Mouse (Mus musculus) liver, embryonic 14.5 days (tissue): ENCODE data around the gene Clcnkb. TPM values are rescaled to one million over a fixed set of nuclear protein-coding genes. Genes with fewer than 3 reads are reported as not detected.

Source experiments
- ATAC-seq: fragments of 200-750 bp; cut with Nextera tagmentation; 2 replicates; pipeline ENCODE4 v1.8.0; 2017; ENCODE audit warnings: moderate number of reproducible peaks, mild to moderate bottlenecking, moderate library complexity; ENCODE audit not compliant: insufficient read depth
- DNase-seq, 3 experiments: peaks; one replicate each; pipeline ENCODE4 v3.0.0-alpha.2; 2012 to 2013; ENCODE audit warnings: low read depth in 3 of 3, low spot score in 3 of 3
- H3K27ac ChIP-seq: fragments of 300-500 bp; sonication (generic); 2 replicates; pipeline ENCODE4 v1.5.1; 2014; ENCODE audit warnings: moderate library complexity, mild to moderate bottlenecking, control low read depth, inconsistent platforms
- H3K27me3 ChIP-seq: fragments of 300-500 bp; sonication (generic); 2 replicates; pipeline ENCODE4 v1.6.1; 2014; ENCODE audit warnings: mild to moderate bottlenecking, low read length, moderate library complexity; ENCODE audit not compliant: control insufficient read depth, insufficient read depth
- H3K36me3 ChIP-seq: fragments of 300-500 bp; sonication (generic); replicated peaks from 2 replicates; pipeline ENCODE4 v1.6.1; 2014; ENCODE audit warnings: low read depth; ENCODE audit not compliant: control insufficient read depth, insufficient read depth
- H3K4me1 ChIP-seq, 2 experiments: fragments of 200-500 bp in 1 of 2; fragments of 300-500 bp in 1 of 2; sonication (generic) in 1 of 2; replicated peaks; 2 replicates each; pipeline ENCODE4 v1.6.1; 2012 to 2014; ENCODE audit warnings: antibody characterized with exemption in 1 of 2, inconsistent platforms in 1 of 2, low read length in 1 of 2; ENCODE audit not compliant: control insufficient read depth in 2 of 2, insufficient read depth in 2 of 2
- H3K4me2 ChIP-seq: fragments of 300-500 bp; sonication (generic); 2 replicates; pipeline ENCODE4 v1.6.1; 2014; ENCODE audit warnings: low read depth, mild to moderate bottlenecking, control low read depth, moderate library complexity
- H3K4me3 ChIP-seq, 2 experiments: fragments of 200-500 bp in 1 of 2; fragments of 300-500 bp in 1 of 2; sonication (generic) in 1 of 2; 2 replicates each; pipeline ENCODE4 v1.5.1; 2012 to 2014; ENCODE audit warnings: low read depth in 2 of 2, low read length in 2 of 2, mild to moderate bottlenecking in 2 of 2, control low read depth in 1 of 2, inconsistent platforms in 1 of 2, moderate library complexity in 1 of 2; ENCODE audit not compliant: insufficient read depth in 1 of 2
- H3K9ac ChIP-seq: fragments of 300-500 bp; sonication (generic); replicated peaks from 2 replicates; pipeline ENCODE4 v1.6.1; 2014; ENCODE audit warnings: mild to moderate bottlenecking, control low read depth, moderate library complexity
- H3K9me3 ChIP-seq: fragments of 300-500 bp; sonication (generic); 2 replicates; pipeline ENCODE4 v1.6.1; 2016; ENCODE audit warnings: low read length, mixed read lengths; ENCODE audit not compliant: control insufficient read depth
- CTCF ChIP-seq: IDR thresholded peaks from 2 replicates; pipeline ENCODE4 v1.5.1; 2016; ENCODE audit warnings: antibody characterized with exemption, low read depth, control low read depth
- EP300 ChIP-seq: IDR thresholded peaks from 2 replicates; pipeline ENCODE4 v1.6.1; 2016; ENCODE audit warnings: antibody characterized with exemption, low read depth
- WGBS: fragments of 180-500 bp; shearing (Covaris S2); extraction: QIAGEN DNeasy Blood & Tissue Kit; methylation state at CpG from one replicate; pipeline ENCODE4 v1.1.7; 2014; ENCODE audit not compliant: insufficient replicate concordance; 5-methylcytosine and 5-hydroxymethylcytosine counted together
- polyA plus RNA-seq, 2 experiments: library from polyadenylated mRNA; depleted of rRNA in 1 of 2; stranded (reverse) in 1 of 2; unstranded in 1 of 2; fragments of >200 nt; fragmentation: Nextera tagmentation in 1 of 2; extraction: Ambion mirVana in 1 of 2; gene quantifications; 2 replicates each; pipeline versions ENCODE4 v1.2.1 to v1.2.3; 2012 to 2014

The Clcnkb gene
- polyA plus RNA-seq, 2 experiments, result not detected

GRCm38 (mm10) chr4:141425484-141426479 is 10.0 kb upstream of the Clcnkb start:
- peak overlapping the region; percentile 44 for H3K4me2 ChIP-seq
- no peaks in the 10 kb centered on the region for H3K36me3 ChIP-seq
- H3K9me3 ChIP-seq, result no peaks in the 10 kb centered on the region
- H3K4me1 ChIP-seq, result no peaks in the 10 kb centered on the region
- peak; percentile 15; the same call in 1 of the 2 replicates for ATAC-seq
- TF ChIP-seq EP300 (no peak), CTCF (no peak)
- WGBS, result 6% methylated on average over 36 of the region's 36 CpGs
- H3K4me3 ChIP-seq, result 0 out of 4 replicates have a peak overlapping the region, but pooled peaks of 1 of the 2 experiments have one; percentile 6
- no peak for DNase-seq
- no peak overlapping the region for H3K27ac ChIP-seq
- peaks cover 4% of the 10 kb centered on the region for H3K27me3 ChIP-seq
- no peak overlapping the region for H3K9ac ChIP-seq

- no peaks in the 10 kb centered on the region for H3K9me3 ChIP-seq
- ATAC-seq (no peak), DNase-seq (no peak)
- H3K4me3 ChIP-seq, result no peak overlapping the region
- 63% methylated on average over 13 of the region's 13 CpGs for WGBS
- H3K27me3 ChIP-seq, result peaks cover 4% of the 10 kb centered on the region
- H3K27ac ChIP-seq, result no peak overlapping the region
- no peak overlapping the region for H3K9ac ChIP-seq
- no peaks in the 10 kb centered on the region for H3K36me3 ChIP-seq
- no peaks in the 10 kb centered on the region for H3K4me1 ChIP-seq
- no peak overlapping the region for H3K4me2 ChIP-seq
- no peak for TF ChIP-seq CTCF
- TF ChIP-seq EP300, result no peak
Measured at GRCm38 (mm10) chr4:141423691-141424431, 8.0 kb upstream of the Clcnkb start.

- Histone ChIP-seq H3K27me3 (peaks cover 4% of the 10 kb centered on the region), H3K4me1 (no peaks in the 10 kb centered on the region), H3K36me3 (no peaks in the 10 kb centered on the region), H3K4me2 (no peak overlapping the region), H3K27ac (no peak overlapping the region), H3K9me3 (no peaks in the 10 kb centered on the region), H3K4me3 (no peak overlapping the region), H3K9ac (no peak overlapping the region)
- TF ChIP-seq EP300 (no peak), CTCF (no peak)
- DNase-seq, result no peak
- ATAC-seq, result no peak
- 65% methylated on average over 5 of the region's 5 CpGs for WGBS
Measured at GRCm38 (mm10) chr4:141423288-141423687, 7.5 kb upstream of the Clcnkb start.

- H3K4me2 ChIP-seq, result no peak overlapping the region
- H3K4me1 ChIP-seq, result no peaks in the 10 kb centered on the region
Measured at GRCm38 (mm10) chr4:141422841-141423240, 7.0 kb upstream of the Clcnkb start.

GRCm38 (mm10) chr4:141421423-141421822 is 5.6 kb upstream of the Clcnkb start:
- peaks cover 4% of the 10 kb centered on the region for H3K27me3 ChIP-seq
- H3K27ac ChIP-seq, result no peak overlapping the region
- TF ChIP-seq CTCF (no peak), EP300 (no peak)
- 62% methylated on average over 14 of the region's 14 CpGs for WGBS
- H3K4me1 ChIP-seq, result no peaks in the 10 kb centered on the region
- H3K4me2 ChIP-seq, result no peak overlapping the region
- H3K9me3 ChIP-seq, result no peaks in the 10 kb centered on the region
- H3K36me3 ChIP-seq, result no peaks in the 10 kb centered on the region
- no peak for DNase-seq
- ATAC-seq, result no peak
- no peak overlapping the region for H3K9ac ChIP-seq
- H3K4me3 ChIP-seq, result no peak overlapping the region

More at GRCm38 (mm10) chr4:141422841-141423240, 7.0 kb upstream of the Clcnkb start:
- H3K9me3 ChIP-seq, result no peaks in the 10 kb centered on the region
- no peak overlapping the region for H3K27ac ChIP-seq
- WGBS, result 60% methylated on average over 5 of the region's 5 CpGs
- no peak for TF ChIP-seq EP300
- no peak for TF ChIP-seq CTCF
- DNase-seq (no peak), ATAC-seq (no peak)
- peaks cover 4% of the 10 kb centered on the region for H3K27me3 ChIP-seq
- H3K36me3 ChIP-seq, result no peaks in the 10 kb centered on the region
- H3K9ac ChIP-seq, result no peak overlapping the region
- no peak overlapping the region for H3K4me3 ChIP-seq
